8 mouse cellular contexts compared by ENCODE assay signal in the genomic region with DNA sequence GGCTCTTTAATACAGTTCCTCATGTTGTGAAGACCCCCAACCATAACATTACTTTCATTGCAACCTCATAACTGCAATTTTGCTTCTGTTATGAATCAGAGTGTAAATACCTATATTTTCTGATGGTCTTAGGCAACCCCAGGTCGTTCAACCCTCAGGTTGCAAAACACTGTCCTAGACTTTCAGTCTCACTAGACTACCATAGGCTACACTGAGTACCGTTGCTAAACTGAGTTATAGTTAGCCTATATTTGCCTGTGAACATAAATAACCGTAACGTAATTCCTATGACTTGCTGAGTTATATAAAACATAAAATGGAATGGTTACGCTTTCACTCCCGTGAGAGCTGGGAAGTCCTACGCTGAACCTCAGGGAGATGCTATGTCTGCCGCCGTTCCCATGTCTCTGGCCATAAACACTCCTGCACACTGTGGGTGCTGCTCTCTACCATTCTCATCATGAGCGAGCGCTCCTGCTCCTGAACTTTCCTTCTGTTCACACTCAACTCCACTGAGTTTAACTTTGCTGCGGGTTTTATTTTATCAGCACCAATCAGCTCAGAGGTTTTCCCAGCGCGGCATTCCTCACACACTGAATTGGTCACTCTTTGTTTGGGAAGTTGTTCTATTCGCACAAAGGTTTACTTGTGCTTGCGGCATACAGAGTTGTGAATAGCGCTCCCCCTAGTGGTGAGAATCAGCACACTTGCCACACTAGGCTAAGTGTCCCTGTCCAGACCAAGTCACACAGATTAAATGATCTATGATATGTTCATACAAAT. TPM values are rescaled to one million over a fixed set of nuclear protein-coding genes. Genes with fewer than 3 reads are reported as not detected.
DNase-seq lines count a peak whose midpoint lies in the region; ATAC-seq lines count a peak whose summit lies in the region.

No protein-coding gene starts in this region.

- peaks cover 45% of the 10 kb centered on the region for H3K36me3 ChIP-seq in forebrain, embryonic 14.5 days (ENCODE audit: control insufficient read depth, insufficient read depth, low read length)
- peaks cover 2% of the 10 kb centered on the region; the same call in 1 of the 2 replicates for H3K36me3 ChIP-seq in lung, embryonic 16.5 days (ENCODE audit: control insufficient read depth, insufficient read depth, low read length)

- ATAC-seq in forebrain, embryonic 14.5 days = peak; percentile 95
- peak; percentile 94 for ATAC-seq in lung, embryonic 16.5 days (ENCODE audit: low read depth)
- ATAC-seq in activated CD4-positive, CD25-positive, alpha-beta regulatory T cell, adult 4 months = no peak

- no peaks in the 10 kb centered on the region for H3K9me3 ChIP-seq in forebrain, embryonic 14.5 days (replicated peaks; ENCODE audit: control insufficient read depth, low read length)
- H3K9me3 ChIP-seq in lung, embryonic 16.5 days (ENCODE audit: control insufficient read depth, low read length) = no peaks in the 10 kb centered on the region

- peak overlapping the region; percentile 34; the same call in 1 of the 2 replicates for H3K4me2 ChIP-seq in forebrain, embryonic 14.5 days (ENCODE audit: low read length)
- peak overlapping the region; percentile 49 for H3K4me2 ChIP-seq in lung, embryonic 16.5 days (ENCODE audit: low read depth, low read length)

- peak overlapping the region; percentile 75 for H3K27ac ChIP-seq in forebrain, embryonic 14.5 days (ENCODE audit: low read depth, low read length)
- H3K27ac ChIP-seq in lung, embryonic 16.5 days (ENCODE audit: low read length) = no peak overlapping the region

- DNase-seq in MEL-GATA-1-ER (ENCODE audit: extremely low read depth, low read depth) = peak; percentile 42
- DNase-seq in cerebellum, adult 11 months = peak; percentile 61
- peak; percentile 94 for DNase-seq in forebrain, embryonic 14.5 days (ENCODE audit: low spot score)
- DNase-seq in heart, postnatal 4 days = peak; percentile 80
- DNase-seq in layer of hippocampus, adult 8-10 months (ENCODE audit: low spot score in 2 of 2) = peak; percentile 48 to 82
- peak; percentile 69 for DNase-seq in retina, postnatal 7 days (ENCODE audit: low read depth, low spot score)

- no peak overlapping the region for H3K4me3 ChIP-seq in forebrain, embryonic 14.5 days (ENCODE audit: low read depth, low read length)
- H3K4me3 ChIP-seq in lung, embryonic 16.5 days (ENCODE audit: low read length) = peak overlapping the region; percentile 27

- WGBS in forebrain, embryonic 14.5 days = 50% methylated on average over 17 of the region's 17 CpGs
- 44% methylated on average over 17 of the region's 17 CpGs for WGBS in lung, embryonic 16.5 days

- no peaks in the 10 kb centered on the region for H3K27me3 ChIP-seq in forebrain, embryonic 14.5 days (replicated peaks; ENCODE audit: control insufficient read depth, insufficient read depth, low read length)
- no peaks in the 10 kb centered on the region for H3K27me3 ChIP-seq in lung, embryonic 16.5 days (ENCODE audit: control insufficient read depth, insufficient read depth, low read depth, low read length)

- H3K9ac ChIP-seq in forebrain, embryonic 14.5 days (ENCODE audit: low read length) = peak overlapping the region; percentile 45
- H3K9ac ChIP-seq in lung, embryonic 16.5 days (ENCODE audit: low read length) = no peak overlapping the region

- H3K4me1 ChIP-seq in forebrain, embryonic 14.5 days (ENCODE audit: control insufficient read depth, insufficient read depth, low read length) = no peaks in the 10 kb centered on the region
- no peaks in the 10 kb centered on the region for H3K4me1 ChIP-seq in lung, embryonic 16.5 days (replicated peaks; ENCODE audit: control insufficient read depth, insufficient read depth, low read length)

RNA-seq across cellular contexts. Expression of a gene that starts 13.4 kb away (rescaled TPM):
- polyA plus RNA-seq in forebrain, embryonic 14.5 days (2014; fragmentation: Nextera tagmentation; extraction: Ambion mirVana) = 22.5 and 23.4 TPM in 2 replicates
- total RNA-seq in heart, postnatal 4 days (2021) = 10 to 100 TPM; 17.8 to 19.1 TPM
- total RNA-seq in layer of hippocampus, adult 8-10 months (2022) = 10 to 100 TPM; 25.6 to 29.1 (median 27.2) TPM
- 19.9 and 21.0 TPM in 2 replicates for polyA plus RNA-seq in lung, embryonic 16.5 days (2015; fragmentation: Nextera tagmentation; extraction: Ambion mirVana)
- polyA plus RNA-seq in activated CD4-positive, CD25-positive, alpha-beta regulatory T cell, adult 4 months (2017; shearing (Covaris generic)) = 1 to 10 TPM; 6.5 to 8.0 TPM

RNA-seq across cellular contexts. Expression of a gene that starts 19.2 kb away (rescaled TPM):
- polyA plus RNA-seq in forebrain, embryonic 14.5 days (2014; fragmentation: Nextera tagmentation; extraction: Ambion mirVana) = 10.0 and 11.6 TPM in 2 replicates
- 10 to 100 TPM; 17.5 to 20.3 TPM for total RNA-seq in heart, postnatal 4 days (2021)
- total RNA-seq in layer of hippocampus, adult 8-10 months (2022) = 10 to 100 TPM; 13.0 to 15.3 (median 14.3) TPM
- polyA plus RNA-seq in lung, embryonic 16.5 days (2015; fragmentation: Nextera tagmentation; extraction: Ambion mirVana) = 3.3 and 3.5 TPM in 2 replicates
- 10 to 100 TPM; 19.4 to 22.7 TPM for polyA plus RNA-seq in activated CD4-positive, CD25-positive, alpha-beta regulatory T cell, adult 4 months (2017; shearing (Covaris generic))

Comparison
In these comparisons a context has a peak if more than half of its experiments do, and no peak if none do; other contexts are left out.
1. DNase-seq: peak in every context shown above with its lines; median percentile 94 in forebrain, embryonic 14.5 days; 80 in heart, postnatal 4 days; 69 in retina, postnatal 7 days; 65 in layer of hippocampus, adult 8-10 months; 61 in cerebellum, adult 11 months; 42 in MEL-GATA-1-ER.